Mouse (Mus musculus) hematopoietic stem cell, adult 5-6 weeks (primary cell): ENCODE results near the gene Rbm45. TPM values are rescaled to one million over a fixed set of nuclear protein-coding genes. Genes with fewer than 3 reads are reported as not detected.
A peak's percentile ranks its signal among the peaks of the same experiment; 100 is the strongest.

Experiments used
- ATAC-seq, 2 experiments: fragments of 125-278 bp in 1 of 2; replicated peaks in 1 of 2; 2 replicates each; pipeline ENCODE4 v1.8.0; 2016 to 2017; ENCODE audit warnings: inconsistent platforms in 2 of 2, mild to moderate bottlenecking in 2 of 2, moderate number of reproducible peaks in 2 of 2, low read depth in 1 of 2, moderate TSS enrichment in 1 of 2; ENCODE audit not compliant: low FRiP score in 2 of 2, poor library complexity in 2 of 2, severe bottlenecking in 2 of 2, insufficient read depth in 1 of 2, low TSS enrichment in 1 of 2
- total RNA-seq: library from RNA; stranded (forward); fragments of 172-1452, 232-1000 nt; gene quantifications from 2 replicates; pipeline ENCODE4 v1.2.3, GENCODE M21; 2017

Gene Rbm45
- total RNA-seq = 45.6 and 57.5 TPM in 2 replicates

DNA sequence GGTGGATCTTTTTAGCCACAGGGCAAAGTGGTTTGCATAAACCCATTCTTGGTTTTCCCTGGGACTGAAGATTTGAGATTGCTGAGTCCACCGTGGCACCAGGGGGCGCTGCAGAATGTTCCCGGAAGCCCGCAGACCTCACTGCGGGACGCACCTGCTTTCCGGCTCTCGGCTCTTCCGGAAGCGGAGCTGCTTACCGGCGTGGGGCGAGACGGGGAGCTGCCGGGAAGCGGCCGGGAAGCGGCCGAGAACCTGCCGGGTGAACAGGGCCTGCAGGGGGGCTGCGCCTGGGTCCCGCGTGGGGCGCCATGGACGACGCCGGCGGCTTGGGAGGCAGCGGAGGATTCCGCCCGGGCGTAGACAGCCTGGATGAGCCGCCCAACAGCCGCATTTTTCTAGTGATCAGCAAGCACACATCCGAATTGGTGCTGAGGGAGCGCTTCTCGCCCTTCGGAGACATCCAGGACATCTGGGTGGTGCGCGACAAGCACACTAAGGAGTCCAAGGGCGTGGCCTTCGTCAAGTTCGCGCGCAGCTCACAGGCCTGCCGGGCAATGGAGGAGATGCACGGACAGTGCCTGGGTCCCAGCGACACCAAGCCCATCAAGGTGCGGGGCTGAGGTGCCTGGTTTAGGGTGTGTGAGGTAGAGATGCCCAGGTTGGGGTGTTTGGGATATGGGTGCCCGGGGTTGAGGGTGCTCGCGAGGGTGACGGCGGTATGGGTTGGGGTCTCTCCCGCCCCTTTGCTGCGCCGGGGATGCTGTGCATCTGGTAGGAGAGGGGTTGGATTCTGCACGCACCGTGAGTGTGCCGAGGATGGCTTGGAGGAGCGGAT is at the start of gene Rbm45:
TSS of gene Rbm45 (plus strand) at position 164 of the 835 bp plus-strand sequence.
- peak; percentile 75 to 92 for ATAC-seq

- no peak for ATAC-seq
Observed at GRCm38 (mm10) chr2:76320336-76320735, 49.4 kb upstream of the Rbm45 start.

DNA sequence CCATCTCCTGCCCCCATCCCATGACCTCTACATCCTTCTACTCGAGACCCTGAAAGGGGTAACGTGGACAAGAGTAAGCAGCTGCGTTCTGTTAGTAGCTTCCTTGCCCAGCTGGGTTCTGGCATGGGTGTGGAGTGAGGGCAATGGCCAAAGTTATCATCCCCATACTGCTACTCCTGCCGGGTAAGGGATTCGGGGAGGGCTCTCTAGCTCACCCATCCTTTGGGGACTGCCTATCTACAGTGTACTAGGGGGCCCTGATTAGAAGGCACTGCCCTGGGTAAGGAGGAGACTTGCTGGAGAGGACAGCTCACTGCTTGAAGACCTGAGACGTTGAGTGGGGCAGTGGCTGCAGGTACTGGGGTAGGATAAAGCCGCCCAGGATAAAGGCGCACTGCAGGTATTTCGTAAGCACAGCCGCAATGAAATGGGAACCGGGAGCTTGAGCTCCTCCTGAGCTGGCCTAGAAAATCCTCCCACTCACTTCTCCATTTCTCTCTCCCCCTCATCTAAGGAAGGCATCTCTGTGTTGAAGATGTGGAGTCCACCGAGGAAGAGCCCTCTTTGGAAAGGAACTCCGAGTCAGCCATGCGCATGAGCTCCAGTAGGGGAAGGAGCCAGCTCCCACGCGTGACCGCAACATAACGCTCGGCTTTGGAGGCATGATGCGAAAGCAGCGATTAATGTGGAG is 46.5 kb upstream of the Rbm45 start:
- no peak for ATAC-seq

- no peak for ATAC-seq
Observed at GRCm38 (mm10) chr2:76324463-76324862, 45.3 kb upstream of the Rbm45 start.

DNA sequence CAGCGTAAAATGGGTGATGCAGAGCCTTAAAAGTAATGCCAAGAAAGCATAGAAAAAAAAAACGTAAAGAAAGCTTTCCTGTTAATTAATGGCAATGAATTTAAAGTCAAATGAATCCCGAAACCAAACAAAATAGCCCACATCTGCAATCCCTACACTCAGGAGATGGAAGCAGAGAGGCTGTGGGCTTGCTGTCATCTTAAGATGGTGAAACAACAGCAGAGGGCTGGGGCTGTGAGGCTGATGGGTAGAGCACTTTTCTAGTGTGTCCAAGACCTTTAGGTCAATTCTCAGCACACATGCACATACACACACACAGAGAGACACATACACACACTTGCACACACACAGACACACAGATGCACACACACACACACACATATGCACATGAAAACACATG is 43.6 kb upstream of the Rbm45 start:
- ATAC-seq = no peak

GRCm38 (mm10) chr2:76330081-76330480 is 39.7 kb upstream of the Rbm45 start:
- ATAC-seq = no peak

DNA sequence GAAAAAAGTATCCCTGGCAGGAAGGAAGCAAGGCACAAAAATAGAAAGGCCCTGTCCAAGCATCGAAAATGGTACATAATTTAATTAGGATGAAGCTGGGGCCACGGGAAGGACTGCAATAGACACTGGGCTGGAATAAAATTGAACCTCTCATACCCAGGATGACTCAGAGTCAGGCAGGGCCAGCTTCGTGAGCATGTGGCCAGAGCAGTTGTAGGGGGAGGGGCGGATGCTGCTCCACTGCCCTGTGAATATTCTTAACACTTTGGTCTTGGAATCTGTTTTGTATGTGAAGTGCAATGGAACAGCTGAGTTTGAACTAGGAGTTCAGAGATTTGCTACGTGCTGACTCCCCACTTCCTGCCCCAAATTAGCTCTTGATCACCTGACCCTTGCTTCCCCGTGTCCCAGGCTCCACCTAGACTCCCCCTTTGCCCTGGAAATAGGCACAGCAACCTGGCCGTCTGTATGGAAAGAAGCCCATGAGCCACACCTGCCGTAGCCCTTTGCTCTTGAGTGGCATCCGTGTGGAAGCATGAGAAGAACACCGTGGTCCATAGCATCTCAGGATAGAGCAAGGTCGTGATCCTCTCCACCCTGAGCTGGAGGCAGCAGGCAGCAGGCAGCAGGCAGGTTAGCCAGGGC is 37.5 kb upstream of the Rbm45 start:
- no peak for ATAC-seq

DNA sequence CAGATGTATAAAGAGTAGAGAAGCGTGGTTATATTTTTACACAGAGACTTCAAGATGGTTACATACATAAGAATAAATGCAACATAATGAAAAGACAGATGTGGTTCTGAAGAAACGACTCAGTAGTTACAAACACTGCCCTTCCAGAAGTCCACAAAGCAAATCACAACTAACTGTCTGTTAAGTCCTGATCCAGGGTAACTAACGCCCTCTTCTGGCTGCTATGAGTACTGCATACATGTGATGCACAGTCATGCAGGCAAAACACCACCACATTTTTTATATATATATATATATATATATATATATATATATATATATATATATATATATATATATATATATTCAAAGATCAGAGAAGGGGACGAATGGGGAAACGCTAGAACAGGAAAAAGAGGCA is 35.2 kb upstream of the Rbm45 start:
- ATAC-seq = no peak

DNA sequence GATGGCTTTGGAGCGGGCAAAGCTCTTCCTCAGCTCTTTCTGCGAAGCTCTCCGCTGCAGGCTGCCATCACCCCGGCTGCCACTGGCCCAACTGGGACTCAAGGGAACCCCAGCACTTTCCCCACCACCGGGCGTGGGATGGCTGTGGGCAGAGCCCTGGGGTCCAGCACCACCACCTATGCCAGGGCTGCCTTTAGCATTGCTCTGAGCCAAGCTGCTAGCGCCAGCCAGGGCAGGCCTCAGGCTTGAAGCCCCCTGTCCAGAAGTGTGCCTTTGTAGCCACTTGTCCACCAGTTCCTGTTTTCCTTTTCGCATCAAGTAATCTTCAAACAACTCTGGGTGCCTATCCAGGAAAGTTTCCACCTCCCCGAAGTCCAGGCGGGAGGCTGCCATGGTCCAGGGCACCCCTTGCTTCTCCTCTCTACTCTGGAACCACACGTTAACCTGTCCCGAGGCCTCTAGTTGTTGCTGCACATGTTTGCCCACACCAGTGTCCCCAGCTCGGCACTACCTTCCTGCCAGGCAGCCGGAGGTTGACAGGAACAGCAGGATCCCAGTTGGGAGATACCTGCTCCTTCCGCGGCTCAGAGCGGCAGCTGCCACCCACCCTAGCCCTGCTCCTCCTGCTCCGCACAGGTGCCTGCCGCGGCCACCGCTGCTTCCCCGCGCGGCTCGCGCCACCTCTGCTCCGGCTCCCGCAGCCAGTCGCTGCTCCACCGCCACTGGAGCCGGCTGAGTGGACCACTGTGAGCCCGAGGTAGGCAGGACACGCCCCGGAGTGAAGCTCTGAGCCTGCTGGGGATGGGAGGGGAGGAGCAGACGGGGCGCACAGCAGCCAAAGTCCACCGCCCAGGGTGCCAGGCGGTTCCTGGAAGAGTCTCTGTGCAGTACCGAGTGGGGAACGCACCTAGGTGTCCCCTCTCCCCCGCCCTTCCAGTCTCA is 31.3 kb upstream of the Rbm45 start, which contains the start of gene Pde11a:
TSS of gene Pde11a (minus strand) at position 560 of the 942 bp plus-strand sequence.
- ATAC-seq = peak; percentile 44 to 57

DNA sequence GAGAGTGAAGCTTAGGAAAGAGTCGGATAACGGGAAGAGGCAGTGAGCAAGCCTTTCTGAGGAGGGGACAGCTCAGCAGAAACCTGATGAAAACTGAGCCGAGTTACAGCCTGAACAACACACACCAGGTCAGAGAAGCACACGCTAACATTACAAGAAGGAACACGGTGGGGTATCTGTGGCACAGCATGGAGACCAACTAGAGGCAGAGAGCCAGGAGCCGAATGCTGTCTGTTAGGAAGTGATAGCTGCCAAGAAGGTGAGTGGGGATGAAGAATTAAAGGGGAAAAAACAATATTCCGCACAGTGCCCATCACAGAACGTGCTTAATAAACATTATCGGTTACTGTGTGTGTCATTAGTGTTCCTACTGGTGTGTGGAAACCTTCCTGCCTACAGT is 27.6 kb upstream of the Rbm45 start:
- no peak for ATAC-seq

- ATAC-seq = no peak
Observed at GRCm38 (mm10) chr2:76347839-76348238, 21.9 kb upstream of the Rbm45 start.

- no peak for ATAC-seq
Observed at GRCm38 (mm10) chr2:76360226-76360625, 9.6 kb upstream of the Rbm45 start, which contains the start of gene Cyct. Gene Cyct (minus strand): TSS chr2:76360450.

- ATAC-seq = no peak
Observed at GRCm38 (mm10) chr2:76362111-76362510, 7.7 kb upstream of the Rbm45 start.

- ATAC-seq = no peak
Observed at GRCm38 (mm10) chr2:76365811-76366210, 4.0 kb upstream of the Rbm45 start.

- peak; percentile 30 to 54; a peak in 1 of 4 replicates for ATAC-seq
Observed at GRCm38 (mm10) chr2:76367188-76367922, 2.4 kb upstream of the Rbm45 start.

- ATAC-seq = no peak
Observed at GRCm38 (mm10) chr2:76368861-76369660, 723 bp upstream of the Rbm45 start.
